Mouse (Mus musculus) G1E (cell line): Measurements from ENCODE around the gene Tpd52l1.
"Not testable (repeated sequence)": the region's sequence is repeated elsewhere in the genome, so short reads cannot be mapped to it uniquely, and the experiment has no call there.

ENCODE experiments used
- CTCF ChIP-seq: IDR thresholded peaks from 2 replicates; pipeline ENCODE4 v1.5.1; 2012; ENCODE audit warnings: low read depth, low read length, inconsistent platforms, mixed read lengths
- GATA1 ChIP-seq: IDR thresholded peaks from 2 replicates; pipeline ENCODE4 v1.6.1; 2012; ENCODE audit warnings: borderline replicate concordance, low read length, inconsistent platforms, mixed read lengths
- GATA2 ChIP-seq: IDR thresholded peaks from 2 replicates; pipeline ENCODE4 v1.6.1; 2012; ENCODE audit warnings: low read depth, low read length, inconsistent platforms, borderline replicate concordance
- TAL1 ChIP-seq: conservative IDR thresholded peaks from 2 replicates; pipeline ENCODE4 v1.6.1; 2012; ENCODE audit warnings: low read depth, low read length, inconsistent platforms, mixed read lengths

- TF ChIP-seq CTCF, GATA1, GATA2, TAL1: not testable (repeated sequence)
These were observed 57.2 kb downstream of the Tpd52l1 start for GRCm38 (mm10) chr10:31388566-31388965.
